Mouse (Mus musculus) cerebral cortex, adult 2 months (tissue): ENCODE results near the gene Prkd3.

Experiments used
- WGBS: fragments of 180-500 bp; shearing (Covaris S2); methylation state at CpG from one replicate; pipeline ENCODE4 v1.1.7; 2018; 5-methylcytosine and 5-hydroxymethylcytosine counted together

The Prkd3 gene

GRCm38 (mm10) chr17:78999189-78999588, 21.4 kb downstream of the Prkd3 start:
- WGBS = 91% methylated on average over 3 of the region's 3 CpGs

- WGBS = 69% methylated on average over 2 of the region's 2 CpGs
Measured at GRCm38 (mm10) chr17:78998130-78998529, 22.5 kb downstream of the Prkd3 start.

- WGBS = 50% methylated on average over 9 of the region's 9 CpGs
Measured at GRCm38 (mm10) chr17:78994931-78995820, 25.4 kb downstream of the Prkd3 start.

- WGBS = 71% methylated on average over 8 of the region's 8 CpGs
Measured at GRCm38 (mm10) chr17:78994382-78994781, 26.2 kb downstream of the Prkd3 start.

- 71% methylated on average over 2 of the region's 2 CpGs for WGBS
Measured at GRCm38 (mm10) chr17:78993670-78994069, 26.9 kb downstream of the Prkd3 start.

- 67% methylated on average over 9 of the region's 9 CpGs for WGBS
Measured at GRCm38 (mm10) chr17:78992303-78993027, 28.2 kb downstream of the Prkd3 start.

- 98% methylated on average over 2 of the region's 2 CpGs for WGBS
Measured at GRCm38 (mm10) chr17:78991549-78991948, 29.1 kb downstream of the Prkd3 start.

- 76% methylated on average over 8 of the region's 8 CpGs for WGBS
Measured at GRCm38 (mm10) chr17:78989015-78989414, 31.6 kb downstream of the Prkd3 start.

- 90% methylated on average over 3 of the region's 3 CpGs for whole genome bisulfite sequencing
Measured at GRCm38 (mm10) chr17:78983736-78984135, 36.9 kb downstream of the Prkd3 start.

- 79% methylated on average over 8 of the region's 8 CpGs for WGBS
Measured at GRCm38 (mm10) chr17:78983166-78983565, 37.5 kb downstream of the Prkd3 start.

GRCm38 (mm10) chr17:78968500-78968899, 52.1 kb downstream of the Prkd3 start:
- WGBS = 68% methylated on average over 3 of the region's 3 CpGs

- 91% methylated on average over 11 of the region's 11 CpGs for WGBS
Measured at GRCm38 (mm10) chr17:78966092-78966883, 54.3 kb downstream of the Prkd3 start.

GRCm38 (mm10) chr17:78964387-78964786, 56.2 kb downstream of the Prkd3 start:
- WGBS = 50% methylated on average over 1 of the region's 1 CpGs

- WGBS = 83% methylated on average over 6 of the region's 6 CpGs
Measured at GRCm38 (mm10) chr17:78959473-78959872, 61.1 kb downstream of the Prkd3 start.

GRCm38 (mm10) chr17:78953240-78953639, 67.4 kb downstream of the Prkd3 start:
- 93% methylated on average over 8 of the region's 8 CpGs for WGBS

- WGBS = 89% methylated on average over 5 of the region's 5 CpGs
Measured at GRCm38 (mm10) chr17:78952070-78952469, 68.5 kb downstream of the Prkd3 start.

GRCm38 (mm10) chr17:78951225-78951624, 69.4 kb downstream of the Prkd3 start:
- 87% methylated on average over 5 of the region's 5 CpGs for WGBS

- WGBS = 75% methylated on average over 11 of the region's 11 CpGs
Measured at GRCm38 (mm10) chr17:78942579-78942978, 78.0 kb downstream of the Prkd3 start.

- 74% methylated on average over 4 of the region's 4 CpGs for WGBS
Measured at GRCm38 (mm10) chr17:78938927-78939326, 81.7 kb downstream of the Prkd3 start.

GRCm38 (mm10) chr17:78937229-78937853, 83.3 kb downstream of the Prkd3 start:
- WGBS = 3% methylated on average over 26 of the region's 26 CpGs

GRCm38 (mm10) chr17:78936466-78937228, 84.0 kb downstream of the Prkd3 start, which contains the start of the genes Cebpz and Ndufaf7:
Cebpz (minus strand) TSS chr17:78937066.
Ndufaf7 (plus strand) TSS chr17:78937136.
- WGBS = under 1% methylated on average over 45 of the region's 45 CpGs
